Mouse (Mus musculus) hindbrain, embryonic 14.5 days (tissue): ENCODE data around the gene Hs6st3. TPM values are rescaled to one million over a fixed set of nuclear protein-coding genes. Genes with fewer than 3 reads are reported as not detected.

Source experiments
- ATAC-seq: fragments of 200-750 bp; cut with Nextera tagmentation; 2 replicates; pipeline ENCODE4 v1.8.0; 2017; ENCODE audit warnings: moderate number of reproducible peaks, mild to moderate bottlenecking, moderate TSS enrichment, moderate library complexity; ENCODE audit not compliant: low FRiP score
- DNase-seq: peaks from one replicate; pipeline ENCODE4 v3.0.0-alpha.2; 2015; ENCODE audit warnings: low spot score
- H3K27ac ChIP-seq: fragments of 300-500 bp; sonication (generic); 2 replicates; pipeline ENCODE4 v1.5.1; 2014; ENCODE audit warnings: mild to moderate bottlenecking, moderate library complexity
- H3K27me3 ChIP-seq: fragments of 300-500 bp; sonication (generic); 2 replicates; pipeline ENCODE4 v1.6.1; 2014; ENCODE audit warnings: mild to moderate bottlenecking, low read length, mixed read lengths; ENCODE audit not compliant: control insufficient read depth, insufficient read depth
- H3K36me3 ChIP-seq: fragments of 300-500 bp; sonication (generic); replicated peaks from 2 replicates; pipeline ENCODE4 v1.6.1; 2014; ENCODE audit not compliant: control insufficient read depth, insufficient read depth
- H3K4me1 ChIP-seq: fragments of 300-500 bp; sonication (generic); replicated peaks from 2 replicates; pipeline ENCODE4 v1.6.1; 2014; ENCODE audit warnings: antibody characterized with exemption, low read length, mixed read lengths; ENCODE audit not compliant: control insufficient read depth, insufficient read depth
- H3K4me2 ChIP-seq: fragments of 300-500 bp; sonication (generic); replicated peaks from 2 replicates; pipeline ENCODE4 v1.6.1; 2014; ENCODE audit warnings: mild to moderate bottlenecking, moderate library complexity
- H3K4me3 ChIP-seq: fragments of 300-500 bp; sonication (generic); replicated peaks from 2 replicates; pipeline ENCODE4 v1.5.1; 2014; ENCODE audit warnings: mild to moderate bottlenecking, low read length
- H3K9ac ChIP-seq: fragments of 300-500 bp; sonication (generic); 2 replicates; pipeline ENCODE4 v1.6.1; 2014
- H3K9me3 ChIP-seq: fragments of 300-500 bp; sonication (generic); 2 replicates; pipeline ENCODE4 v1.6.1; 2016; ENCODE audit warnings: low read length; ENCODE audit not compliant: control insufficient read depth
- WGBS: fragments of 180-500 bp; shearing (Covaris S2); extraction: QIAGEN DNeasy Blood & Tissue Kit; methylation state at CpG from one replicate; pipeline ENCODE4 v1.1.7; 2014; 5-methylcytosine and 5-hydroxymethylcytosine counted together
- polyA plus RNA-seq: library from polyadenylated mRNA; unstranded; fragments of >200 nt; fragmentation: Nextera tagmentation; extraction: Ambion mirVana; gene quantifications from 2 replicates; pipeline ENCODE4 v1.2.1, GENCODE M21; 2014

Hs6st3 gene
- polyA plus RNA-seq, 1 experiment from 2014 or later: 4.3 TPM

DNA sequence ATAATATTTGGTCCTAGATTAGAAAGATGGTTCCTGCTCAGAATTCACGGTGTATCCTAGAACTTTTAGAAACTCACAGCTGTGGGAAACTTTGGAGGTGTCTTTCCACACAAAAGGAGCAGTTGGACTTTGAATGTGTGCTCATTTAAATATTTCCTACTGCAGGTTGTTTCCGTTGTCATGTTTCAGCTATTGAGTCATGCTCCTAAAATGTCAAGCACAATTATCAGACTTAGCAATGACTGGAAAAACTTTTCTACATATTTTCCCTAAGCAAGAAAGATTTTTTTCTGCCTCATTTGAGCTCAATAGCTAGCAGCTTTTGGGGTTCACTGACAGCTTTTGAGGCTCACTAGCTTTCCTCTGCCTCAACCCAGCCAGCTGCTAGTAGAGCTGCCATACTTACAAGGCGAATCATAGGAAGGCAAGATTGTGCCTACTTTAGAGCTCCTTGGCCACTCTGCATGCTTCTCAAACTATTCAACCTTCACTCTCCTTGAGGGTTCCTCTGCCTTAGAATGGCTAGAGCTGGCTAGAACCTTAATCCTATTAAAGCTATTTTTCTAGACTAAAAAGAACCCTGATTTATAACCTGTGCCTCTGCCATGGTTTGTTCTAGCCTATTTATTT, 89.7 kb downstream of the Hs6st3 start:
- DNase-seq (no peak), ATAC-seq (no peak)
- Histone ChIP-seq H3K4me1 (no peaks in the 10 kb centered on the region), H3K4me3 (no peak overlapping the region), H3K27ac (no peak overlapping the region), H3K9me3 (peaks cover 2% of the 10 kb centered on the region; the same call in 1 of the 2 replicates), H3K27me3 (no peaks in the 10 kb centered on the region), H3K4me2 (no peak overlapping the region), H3K36me3 (no peaks in the 10 kb centered on the region), H3K9ac (no peak overlapping the region)
- 88% methylated on average over 3 of the region's 3 CpGs for WGBS

DNA sequence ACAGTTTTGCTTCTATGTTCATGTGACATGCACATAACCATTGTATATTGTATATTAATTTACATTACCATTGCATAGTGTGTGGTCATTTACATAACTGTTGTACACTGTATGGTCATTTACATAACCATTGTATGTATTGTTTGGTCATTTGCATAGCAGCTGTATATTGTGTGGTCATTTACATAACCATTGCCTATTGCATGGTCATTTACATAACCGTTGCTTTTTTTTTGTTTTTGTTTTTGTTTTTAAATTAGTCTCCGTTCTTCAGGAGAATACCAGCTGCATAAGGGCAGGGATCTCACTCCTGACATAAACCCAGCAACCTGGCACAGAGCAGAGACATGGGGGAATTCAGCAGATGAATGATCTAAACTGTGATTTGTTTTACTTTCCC, 95.5 kb downstream of the Hs6st3 start:
- no peak for DNase-seq
- ATAC-seq: peak; percentile 46; the same call in 1 of the 2 replicates
- Histone ChIP-seq H3K4me2 (no peak overlapping the region), H3K4me3 (no peak overlapping the region), H3K9ac (no peak overlapping the region), H3K4me1 (no peaks in the 10 kb centered on the region), H3K36me3 (no peaks in the 10 kb centered on the region), H3K9me3 (peaks cover 7% of the 10 kb centered on the region; the same call in 1 of the 2 replicates), H3K27me3 (no peaks in the 10 kb centered on the region), H3K27ac (no peak overlapping the region)
- 34% methylated on average over 2 of the region's 2 CpGs for WGBS

DNA sequence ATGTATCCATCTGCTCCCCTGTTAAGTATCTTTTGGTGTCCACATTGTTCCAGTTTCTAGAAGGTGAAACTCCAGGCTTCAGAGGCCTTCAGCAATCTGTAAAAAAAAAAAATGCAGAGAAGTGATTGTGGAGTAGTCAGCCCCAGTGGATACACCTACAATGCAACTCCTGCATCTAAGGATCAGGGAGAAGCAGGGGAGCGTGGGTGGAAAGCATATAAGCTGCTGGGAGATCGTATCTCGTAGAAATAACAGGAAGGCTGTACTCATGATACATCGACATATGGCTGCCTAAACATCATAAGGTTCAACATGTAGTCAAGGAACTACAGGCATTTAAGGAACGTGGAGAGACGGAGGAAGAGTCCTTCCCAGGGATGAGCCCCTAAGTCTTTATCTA, 109.0 kb downstream of the Hs6st3 start:
- Histone ChIP-seq H3K9ac (no peak overlapping the region), H3K9me3 (no peaks in the 10 kb centered on the region), H3K27me3 (no peaks in the 10 kb centered on the region), H3K27ac (no peak overlapping the region), H3K4me3 (no peak overlapping the region), H3K4me2 (no peak overlapping the region), H3K36me3 (no peaks in the 10 kb centered on the region), H3K4me1 (no peaks in the 10 kb centered on the region)
- no peak for DNase-seq
- WGBS: 94% methylated on average over 6 of the region's 6 CpGs
- ATAC-seq: no peak

DNA sequence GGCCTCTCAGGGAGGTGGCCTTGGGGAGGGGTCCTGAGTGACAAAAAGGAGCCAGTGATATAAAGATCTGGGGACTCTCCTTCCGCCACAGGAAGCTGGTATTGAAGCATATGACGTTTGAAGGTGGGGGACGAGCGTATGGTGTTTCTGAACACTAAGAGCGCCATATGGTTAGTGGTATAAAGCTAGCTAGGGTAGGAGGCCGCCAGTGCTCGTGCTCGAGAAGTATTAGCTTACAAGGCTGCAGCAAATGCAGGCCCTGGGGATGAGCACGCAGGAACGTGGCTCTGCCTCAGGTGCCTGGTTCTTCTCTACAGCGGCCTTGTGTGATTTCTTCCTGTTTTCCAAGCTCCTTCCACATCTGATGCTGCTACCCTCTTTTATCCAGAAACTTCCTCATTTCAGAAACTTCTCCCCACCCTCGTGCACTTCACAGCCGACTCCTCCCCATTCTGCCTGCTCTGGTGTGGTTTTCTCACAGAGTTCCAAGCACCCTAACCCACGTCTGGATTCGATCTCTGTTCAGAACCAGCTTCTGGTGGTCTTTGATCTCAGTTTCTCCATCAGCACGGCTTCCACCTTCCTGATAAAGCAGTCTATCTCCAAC, 110.0 kb downstream of the Hs6st3 start:
- Histone ChIP-seq H3K4me3 (no peak overlapping the region), H3K27ac (no peak overlapping the region), H3K9ac (no peak overlapping the region), H3K4me1 (no peaks in the 10 kb centered on the region), H3K36me3 (no peaks in the 10 kb centered on the region), H3K9me3 (no peaks in the 10 kb centered on the region), H3K4me2 (no peak overlapping the region), H3K27me3 (no peaks in the 10 kb centered on the region)
- 85% methylated on average over 16 of the region's 16 CpGs for WGBS
- ATAC-seq (no peak), DNase-seq (no peak)

DNA sequence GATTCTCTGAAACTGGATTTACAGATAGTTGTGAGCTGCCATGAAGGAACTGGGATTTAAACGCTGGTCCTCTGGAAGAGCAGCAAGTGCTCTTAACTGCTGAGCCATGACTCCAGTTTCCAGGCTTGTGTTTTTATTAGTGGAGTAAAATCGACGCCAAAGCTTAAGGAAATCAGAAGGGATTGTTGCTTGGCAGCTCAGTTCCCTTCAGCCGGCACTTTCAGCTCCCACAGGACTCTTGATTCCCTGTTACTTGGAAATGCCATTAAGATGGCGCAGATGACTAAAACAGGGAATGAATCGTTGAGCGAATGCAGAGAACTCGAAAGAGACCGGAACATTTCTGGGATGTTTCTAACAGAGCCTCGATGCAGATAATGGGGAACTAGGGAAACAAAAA, 112.2 kb downstream of the Hs6st3 start:
- no peak overlapping the region for H3K4me3 ChIP-seq
- H3K4me2 ChIP-seq: no peak overlapping the region
- H3K27me3 ChIP-seq: no peaks in the 10 kb centered on the region
- 74% methylated on average over 10 of the region's 10 CpGs for WGBS
- no peak for ATAC-seq
- no peaks in the 10 kb centered on the region for H3K4me1 ChIP-seq
- no peak for DNase-seq
- H3K36me3 ChIP-seq: no peaks in the 10 kb centered on the region
- H3K27ac ChIP-seq: no peak overlapping the region
- no peak overlapping the region for H3K9ac ChIP-seq
- no peaks in the 10 kb centered on the region for H3K9me3 ChIP-seq

DNA sequence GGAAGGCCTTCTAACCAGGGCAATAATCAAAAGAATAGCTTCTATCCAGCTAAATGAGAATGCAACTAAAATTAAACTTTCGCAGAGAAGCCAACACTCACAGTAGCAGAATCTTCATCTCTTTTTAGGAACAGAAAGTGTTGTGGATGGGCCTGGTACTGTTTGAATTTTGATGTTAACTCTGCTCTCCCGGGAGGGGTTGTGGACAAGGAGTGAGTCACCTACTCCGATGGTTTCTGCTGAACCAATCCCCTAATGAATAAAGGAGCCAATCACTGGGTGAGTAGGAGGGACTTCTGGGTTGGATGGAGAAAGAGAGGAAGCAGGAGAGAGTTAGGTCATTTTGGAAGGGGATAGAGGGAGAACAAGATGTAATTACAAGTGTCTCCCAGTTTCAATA, 117.3 kb downstream of the Hs6st3 start:
- Histone ChIP-seq H3K4me1 (no peaks in the 10 kb centered on the region), H3K9ac (no peak overlapping the region), H3K4me3 (no peak overlapping the region), H3K27ac (no peak overlapping the region), H3K9me3 (no peaks in the 10 kb centered on the region), H3K4me2 (no peak overlapping the region), H3K36me3 (no peaks in the 10 kb centered on the region), H3K27me3 (no peaks in the 10 kb centered on the region)
- WGBS: 86% methylated on average over 3 of the region's 3 CpGs
- no peak for DNase-seq
- no peak for ATAC-seq

DNA sequence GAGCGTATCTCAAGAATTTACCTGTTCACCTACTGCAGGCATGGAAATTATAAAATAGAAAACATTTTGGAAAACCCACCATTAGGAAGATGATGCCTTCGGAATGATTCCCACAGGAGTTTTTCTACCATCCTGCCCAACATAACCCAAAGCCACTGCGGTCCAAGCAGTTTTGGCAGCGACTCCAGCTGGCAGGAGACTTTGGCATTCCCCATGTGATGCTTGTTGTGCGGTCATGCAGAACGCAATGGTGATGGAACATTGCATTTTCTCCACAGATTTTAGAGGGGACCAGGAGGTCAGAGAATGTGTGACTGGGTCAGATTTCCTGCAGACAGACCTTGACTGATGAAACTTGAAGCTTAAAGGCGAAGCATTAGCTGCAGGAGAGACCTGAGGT, 118.9 kb downstream of the Hs6st3 start:
- H3K27me3 ChIP-seq: no peaks in the 10 kb centered on the region
- H3K27ac ChIP-seq: no peak overlapping the region
- H3K9me3 ChIP-seq: no peaks in the 10 kb centered on the region
- ATAC-seq (no peak), DNase-seq (no peak)
- no peaks in the 10 kb centered on the region for H3K4me1 ChIP-seq
- no peak overlapping the region for H3K4me3 ChIP-seq
- WGBS: 82% methylated on average over 7 of the region's 7 CpGs
- H3K9ac ChIP-seq: no peak overlapping the region
- no peak overlapping the region for H3K4me2 ChIP-seq
- H3K36me3 ChIP-seq: no peaks in the 10 kb centered on the region

DNA sequence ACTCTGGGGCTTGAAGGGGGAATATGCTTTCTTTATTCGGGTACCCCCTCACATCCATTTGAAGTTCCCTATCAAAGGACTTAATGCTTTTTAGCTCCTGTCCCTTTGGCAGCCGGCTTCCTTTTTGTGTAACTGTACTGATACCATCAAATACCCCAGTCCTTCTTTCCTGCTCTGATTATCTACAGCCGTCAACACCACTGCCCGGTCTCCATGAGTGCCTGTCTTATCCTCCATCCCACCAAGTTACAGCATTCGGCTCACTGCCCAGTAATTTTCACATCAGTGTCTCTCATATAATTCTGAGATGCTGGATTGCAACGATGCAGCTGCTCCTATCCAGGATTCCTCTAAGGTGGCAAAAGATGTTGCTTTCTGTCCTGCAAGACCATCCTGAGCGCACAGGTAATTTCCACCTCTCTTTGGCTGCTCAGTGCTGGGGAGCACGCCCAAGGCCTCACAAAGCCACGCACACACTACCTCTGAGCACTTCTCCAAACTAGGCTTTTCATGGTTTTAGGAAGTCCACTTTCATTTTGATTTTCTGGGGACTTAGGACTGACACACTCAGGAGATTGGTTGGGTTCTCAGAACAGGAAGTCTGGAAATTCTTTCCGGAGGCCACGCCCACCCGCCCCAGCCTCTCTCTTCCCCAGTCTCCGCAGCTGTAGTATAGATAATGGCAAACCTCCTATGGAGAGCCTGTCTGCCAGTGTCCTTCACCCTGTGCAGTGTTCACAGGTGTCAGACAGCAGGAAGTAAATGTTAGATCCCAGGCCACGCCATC, 122.2 kb downstream of the Hs6st3 start:
- H3K36me3 ChIP-seq: no peaks in the 10 kb centered on the region
- DNase-seq (no peak), ATAC-seq (no peak)
- H3K9ac ChIP-seq: no peak overlapping the region
- H3K9me3 ChIP-seq: no peaks in the 10 kb centered on the region
- H3K4me1 ChIP-seq: no peaks in the 10 kb centered on the region
- no peak overlapping the region for H3K4me2 ChIP-seq
- no peak overlapping the region for H3K4me3 ChIP-seq
- whole genome bisulfite sequencing: 76% methylated on average over 14 of the region's 14 CpGs
- no peaks in the 10 kb centered on the region for H3K27me3 ChIP-seq
- H3K27ac ChIP-seq: no peak overlapping the region

DNA sequence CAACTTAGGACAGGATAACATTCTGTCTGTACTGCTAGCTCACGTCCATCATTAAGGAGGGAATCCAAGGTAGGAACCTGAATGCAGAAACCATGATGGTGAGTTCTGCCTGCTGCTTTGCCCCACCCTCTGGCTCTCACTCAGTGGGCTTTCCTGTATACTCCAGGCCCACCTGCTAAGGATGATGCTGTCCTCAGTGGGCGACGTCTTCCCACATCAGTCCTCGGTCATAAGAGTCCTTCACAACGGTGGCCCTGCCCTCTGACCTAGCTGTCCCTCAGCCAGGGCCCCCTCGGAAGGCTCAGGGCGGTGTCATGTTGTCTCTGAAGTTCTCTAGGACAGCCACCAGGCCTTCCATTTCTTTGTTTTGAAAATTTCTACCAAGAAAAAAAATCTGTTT, 128.2 kb downstream of the Hs6st3 start:
- no peaks in the 10 kb centered on the region for H3K27me3 ChIP-seq
- H3K4me2 ChIP-seq: no peak overlapping the region
- ATAC-seq (no peak), DNase-seq (no peak)
- no peaks in the 10 kb centered on the region for H3K9me3 ChIP-seq
- no peaks in the 10 kb centered on the region for H3K4me1 ChIP-seq
- 76% methylated on average over 7 of the region's 7 CpGs for WGBS
- no peaks in the 10 kb centered on the region for H3K36me3 ChIP-seq
- H3K9ac ChIP-seq: no peak overlapping the region
- no peak overlapping the region for H3K4me3 ChIP-seq
- no peak overlapping the region for H3K27ac ChIP-seq
